Mouse (Mus musculus) urinary bladder, postnatal 25 days (tissue): ENCODE results near the gene Ctrb1.
"Not testable (repeated sequence)": the region's sequence is repeated elsewhere in the genome, so short reads cannot be mapped to it uniquely, and the experiment has no call there.

Source experiments
- DNase-seq: peaks from one replicate; pipeline ENCODE4 v3.0.0; 2022; ENCODE audit warnings: low spot score

The Ctrb1 gene

GRCm38 (mm10) chr8:111680423-111681028 lies 10.3 kb downstream of the Ctrb1 start:
- no peak for DNase-seq

- DNase-seq = no peak
Measured at GRCm38 (mm10) chr8:111678848-111679247, 12.0 kb downstream of the Ctrb1 start.

- DNase-seq = peak; percentile 54
Measured at GRCm38 (mm10) chr8:111678111-111678510, 12.7 kb downstream of the Ctrb1 start.

- DNase-seq = no peak
Measured at GRCm38 (mm10) chr8:111676237-111676636, 14.6 kb downstream of the Ctrb1 start.

GRCm38 (mm10) chr8:111666751-111667150 lies 24.1 kb downstream of the Ctrb1 start:
- no peak for DNase-seq

GRCm38 (mm10) chr8:111662473-111662872 lies 28.3 kb downstream of the Ctrb1 start:
- peak; percentile 81 for DNase-seq

GRCm38 (mm10) chr8:111658819-111659423 lies 31.9 kb downstream of the Ctrb1 start:
- DNase-seq = no peak

GRCm38 (mm10) chr8:111657312-111657854 lies 33.4 kb downstream of the Ctrb1 start:
- DNase-seq = no peak

GRCm38 (mm10) chr8:111653524-111653923 lies 37.3 kb downstream of the Ctrb1 start:
- DNase-seq = no peak

- no peak for DNase-seq
Measured at GRCm38 (mm10) chr8:111650651-111651050, 40.2 kb downstream of the Ctrb1 start.

GRCm38 (mm10) chr8:111648834-111649233 lies 42.0 kb downstream of the Ctrb1 start:
- DNase-seq = no peak

- no peak for DNase-seq
Measured at GRCm38 (mm10) chr8:111645715-111646114, 45.1 kb downstream of the Ctrb1 start.

GRCm38 (mm10) chr8:111644286-111645051 lies 46.3 kb downstream of the Ctrb1 start:
- not testable (repeated sequence) for DNase-seq

GRCm38 (mm10) chr8:111643264-111644141 lies 47.3 kb downstream of the Ctrb1 start, which contains the start of gene Zfp1:
Gene Zfp1, plus strand, starts transcription at chr8:111643401.
- peak; percentile 83 for DNase-seq

GRCm38 (mm10) chr8:111642939-111643263 lies 47.9 kb downstream of the Ctrb1 start:
- no peak for DNase-seq

- no peak for DNase-seq
Measured at GRCm38 (mm10) chr8:111642496-111642895, 48.3 kb downstream of the Ctrb1 start.

GRCm38 (mm10) chr8:111641064-111641463 lies 49.7 kb downstream of the Ctrb1 start:
- DNase-seq = no peak

- DNase-seq = no peak
Measured at GRCm38 (mm10) chr8:111638086-111638485, 52.7 kb downstream of the Ctrb1 start.
